Mouse (Mus musculus) common myeloid progenitor, adult 5-6 weeks (primary cell): Measurements from ENCODE around the gene Cdkl1. TPM values are rescaled to one million over a fixed set of nuclear protein-coding genes. Genes with fewer than 3 reads are reported as not detected.

Source experiments
- ATAC-seq: replicated peaks from 2 replicates; pipeline ENCODE4 v1.8.0; 2016; ENCODE audit warnings: low read depth, mild to moderate bottlenecking, moderate TSS enrichment, inconsistent platforms; ENCODE audit not compliant: poor library complexity, severe bottlenecking
- total RNA-seq: library from RNA; stranded (forward); fragments of 200-1000, 187-1606 nt; gene quantifications from 2 replicates; pipeline ENCODE4 v1.2.3, GENCODE M21; 2017

Gene Cdkl1
- total RNA-seq = 0.09 TPM in 1 of 2 replicates, not detected in the other

GRCm38 (mm10) chr12:69790530-69791505, at the start of gene Cdkl1:
Gene Cdkl1, minus strand, starts transcription at chr12:69791267.
- peak; percentile 92 for ATAC-seq

- ATAC-seq = peak; percentile 56; the same call in 1 of the 2 replicates
Measured at GRCm38 (mm10) chr12:69838376-69838775, 47.3 kb upstream of the Cdkl1 start.

GRCm38 (mm10) chr12:69833982-69834604, 43.0 kb upstream of the Cdkl1 start:
- ATAC-seq = no peak

GRCm38 (mm10) chr12:69831239-69831910, 40.3 kb upstream of the Cdkl1 start:
- ATAC-seq = no peak

DNA sequence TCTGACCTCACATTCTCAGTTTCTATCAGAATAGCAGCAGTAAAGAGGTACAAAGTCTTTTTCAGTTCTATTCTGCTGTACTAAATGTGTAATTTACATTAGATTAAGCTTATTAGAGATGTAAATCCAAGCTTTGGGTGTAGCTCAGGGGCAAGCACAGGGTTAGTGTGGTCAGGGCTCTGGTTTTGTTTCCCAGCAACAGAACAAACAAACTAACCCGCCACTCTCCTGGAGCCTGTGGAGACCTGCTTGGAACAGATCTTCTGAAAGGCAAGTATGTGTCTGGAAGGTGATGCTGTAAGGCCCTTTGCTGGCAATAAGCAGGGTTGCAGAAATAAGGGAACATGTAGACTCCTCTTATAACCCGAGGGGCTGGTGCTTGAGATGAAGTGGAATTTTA, 37.1 kb upstream of the Cdkl1 start:
- ATAC-seq = no peak

- ATAC-seq = no peak
Measured at GRCm38 (mm10) chr12:69824881-69825597, 34.0 kb upstream of the Cdkl1 start.

GRCm38 (mm10) chr12:69814272-69814671, 23.2 kb upstream of the Cdkl1 start:
- no peak for ATAC-seq

- no peak for ATAC-seq
Measured at GRCm38 (mm10) chr12:69813596-69813995, 22.5 kb upstream of the Cdkl1 start.

DNA sequence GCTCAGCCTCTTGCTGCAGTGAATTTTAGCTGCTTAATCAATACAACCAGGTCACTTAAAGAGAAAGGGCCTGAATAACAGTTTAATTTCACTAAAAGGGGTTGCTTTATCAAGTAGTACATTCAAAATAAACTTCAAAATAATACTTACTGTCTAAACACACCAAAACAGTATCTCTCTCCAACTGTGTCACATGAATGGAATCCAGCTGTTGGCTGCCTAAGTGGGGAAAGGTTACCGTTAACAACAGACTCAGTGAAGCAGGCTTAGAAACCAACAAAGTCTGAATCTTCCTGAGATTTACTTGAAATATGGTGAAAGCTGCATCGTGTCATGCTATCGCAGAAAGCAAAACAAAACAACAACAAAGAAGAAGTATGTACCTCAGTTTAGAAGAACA, 21.9 kb upstream of the Cdkl1 start:
- ATAC-seq = no peak

DNA sequence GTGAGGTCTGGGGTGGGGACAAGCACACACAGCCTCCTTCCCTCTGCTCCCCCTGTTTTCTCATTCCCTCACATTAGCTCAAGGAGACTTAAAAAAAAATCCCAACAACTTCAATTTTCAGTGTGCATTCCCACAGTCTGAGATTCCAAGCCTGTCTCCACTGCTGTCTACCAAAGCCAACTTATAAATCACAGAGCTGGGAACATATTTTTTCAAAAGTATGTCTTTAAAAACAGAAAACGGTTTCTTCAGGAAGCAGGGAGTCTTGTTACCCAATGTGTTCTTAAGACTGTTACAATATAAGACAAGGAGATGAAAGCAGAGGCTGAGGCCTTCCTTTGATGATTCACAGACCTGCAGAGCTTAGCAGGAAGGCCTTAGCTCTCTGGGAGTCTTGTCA, 20.9 kb upstream of the Cdkl1 start:
- ATAC-seq = no peak

DNA sequence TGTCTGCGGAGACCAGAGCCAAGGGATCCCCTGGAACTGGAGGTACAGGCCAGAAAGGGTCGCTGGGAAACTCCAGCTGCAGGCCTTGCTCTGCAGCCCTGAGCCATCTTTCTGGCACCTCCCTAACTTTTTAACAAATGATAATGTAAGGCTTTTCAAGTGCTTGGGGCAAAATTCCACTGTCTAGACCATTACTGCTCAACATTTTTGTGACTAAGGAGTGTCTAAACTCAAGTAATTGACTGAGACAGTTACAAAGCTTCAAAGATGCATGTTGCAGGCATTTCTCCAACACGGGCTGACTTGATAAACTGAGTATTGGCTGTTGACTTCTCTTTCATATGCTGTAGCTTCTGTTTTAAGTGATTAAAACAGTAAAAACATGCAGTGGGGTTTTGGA, 18.4 kb upstream of the Cdkl1 start:
- ATAC-seq = no peak

- no peak for ATAC-seq
Measured at GRCm38 (mm10) chr12:69807399-69807985, 16.4 kb upstream of the Cdkl1 start.

GRCm38 (mm10) chr12:69805148-69805547, 14.1 kb upstream of the Cdkl1 start:
- ATAC-seq = no peak

GRCm38 (mm10) chr12:69804393-69805070, 13.5 kb upstream of the Cdkl1 start:
- no peak for ATAC-seq

GRCm38 (mm10) chr12:69803196-69803595, 12.1 kb upstream of the Cdkl1 start:
- ATAC-seq = no peak

- no peak for ATAC-seq
Measured at GRCm38 (mm10) chr12:69800586-69800985, 9.5 kb upstream of the Cdkl1 start.

DNA sequence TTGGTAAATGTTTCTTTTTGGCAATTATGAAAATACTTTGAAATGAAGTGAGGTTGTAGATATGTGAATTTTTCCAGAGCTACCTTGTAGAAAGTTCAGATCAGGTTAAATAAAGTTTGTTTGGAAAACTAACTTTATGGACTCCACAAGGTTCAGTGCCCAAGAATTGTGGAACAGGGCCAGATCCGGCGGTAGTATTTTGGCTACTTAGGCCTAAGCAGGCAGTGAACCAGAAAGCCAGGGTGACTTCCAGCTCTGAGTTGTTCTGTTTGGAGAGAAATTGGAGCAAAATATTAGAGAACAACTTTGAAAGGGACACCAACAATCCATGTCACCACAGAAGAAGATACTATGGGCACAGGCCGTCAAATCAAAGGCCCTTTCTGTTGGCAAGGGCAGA, 5.2 kb upstream of the Cdkl1 start:
- no peak for ATAC-seq

GRCm38 (mm10) chr12:69789766-69790529, 1.1 kb downstream of the Cdkl1 start:
- no peak for ATAC-seq
